Mouse (Mus musculus) inflammation-experienced regulatory T-cells, adult 16 weeks (primary cell): ENCODE data around the gene Vmn2r70. TPM values are rescaled to one million over a fixed set of nuclear protein-coding genes. Genes with fewer than 3 reads are reported as not detected.

Source experiments
- polyA plus RNA-seq: library from polyadenylated mRNA; unstranded; fragments of 100-300 nt; shearing (Covaris generic); gene quantifications from one replicate; pipeline ENCODE4 v1.2.1, GENCODE M21; 2017

Gene Vmn2r70
- not detected for polyA plus RNA-seq

GRCm38 (mm10) chr7:85569092-85569491, at the start of gene Vmn2r70:
TSS of gene Vmn2r70 (minus strand) at chr7:85569192.

GRCm38 (mm10) chr7:85562787-85563186, 6.2 kb downstream of the Vmn2r70 start, which contains the start of gene Vmn2r71:
TSS of gene Vmn2r71 (plus strand) at chr7:85563087.

Other genes starting within 250 kb of the Vmn2r70 start
- gene Vmn2r69, start 153.3 kb downstream of the Vmn2r70 start, polyA plus RNA-seq, result not detected
- not detected for gene Vmn2r71, start 6.1 kb downstream of the Vmn2r70 start, polyA plus RNA-seq
- not detected for gene Vmn2r72, start 185.9 kb upstream of the Vmn2r70 start, polyA plus RNA-seq